28 mouse cellular contexts compared by ENCODE assay signal in genomic region chr6:22825086-22825768, GRCm38 (mm10). TPM values are rescaled to one million over a fixed set of nuclear protein-coding genes. Genes with fewer than 3 reads are reported as not detected.
DNase-seq lines count a peak whose midpoint lies in the region; ATAC-seq and TF ChIP-seq lines count a peak whose summit lies in the region.
"Had no signal": no experiment of that assay in that cellular context is flagged by ENCODE, and none has a peak within 500 bp of the region (broad histone marks: within the 10 kb centered on the region; RNA-seq: fewer than 3 reads in every experiment).

No protein-coding gene starts in this region.

- no peak overlapping the region for H3K9ac ChIP-seq in forebrain, embryonic 14.5 days (ENCODE audit: low read length)
- H3K9ac ChIP-seq in forebrain, postnatal 0 days = no peak overlapping the region
- H3K9ac ChIP-seq: embryonic facial prominence, embryonic 13.5 days; hindbrain, embryonic 12.5 days; hindbrain, embryonic 15.5 days had no signal

- no peak for TF ChIP-seq CTCF in forebrain, postnatal 0 days (IDR thresholded peaks at IDR 0.05; ENCODE audit: low read depth)

- 61% methylated on average over 1 of the region's 1 CpGs for WGBS in forebrain, embryonic 14.5 days
- 56% methylated on average over 1 of the region's 1 CpGs for WGBS in forebrain, postnatal 0 days

- no peaks in the 10 kb centered on the region for H3K9me3 ChIP-seq in forebrain, embryonic 14.5 days (replicated peaks; ENCODE audit: control insufficient read depth, low read length)
- no peaks in the 10 kb centered on the region for H3K9me3 ChIP-seq in forebrain, postnatal 0 days (ENCODE audit: low read length)
- H3K9me3 ChIP-seq: embryonic facial prominence, embryonic 10.5 days; embryonic facial prominence, embryonic 13.5 days; G1E; hindbrain, embryonic 12.5 days; hindbrain, embryonic 15.5 days had no signal

- H3K4me2 ChIP-seq in forebrain, embryonic 14.5 days (ENCODE audit: low read length) = no peak overlapping the region
- H3K4me2 ChIP-seq in forebrain, postnatal 0 days (ENCODE audit: low read depth) = no peak overlapping the region
- H3K4me2 ChIP-seq: embryonic facial prominence, embryonic 13.5 days; heart, embryonic 11.5 days; hindbrain, embryonic 12.5 days; hindbrain, embryonic 15.5 days had no signal

- no peaks in the 10 kb centered on the region for H3K27me3 ChIP-seq in forebrain, embryonic 14.5 days (replicated peaks; ENCODE audit: control insufficient read depth, insufficient read depth, low read length)
- no peaks in the 10 kb centered on the region for H3K27me3 ChIP-seq in forebrain, postnatal 0 days (ENCODE audit: insufficient read depth, low read length)
- H3K27me3 ChIP-seq: CH12.LX; embryonic facial prominence, embryonic 13.5 days; hindbrain, embryonic 12.5 days; hindbrain, embryonic 15.5 days had no signal

- H3K4me3 ChIP-seq in forebrain, embryonic 14.5 days (ENCODE audit: low read depth, low read length) = no peak overlapping the region
- no peak overlapping the region for H3K4me3 ChIP-seq in forebrain, postnatal 0 days (ENCODE audit: low read depth, low read length)
- H3K4me3 ChIP-seq: embryonic facial prominence, embryonic 10.5 days; embryonic facial prominence, embryonic 13.5 days; erythroblast, embryonic 14.5 days; gastrocnemius, adult 2 months; hindbrain, embryonic 12.5 days; hindbrain, embryonic 15.5 days had no signal

- ATAC-seq in forebrain, embryonic 14.5 days = peak; percentile 94
- peak; percentile 70 for ATAC-seq in forebrain, postnatal 0 days
- ATAC-seq: intestine, postnatal 0 days had no signal

- H3K36me3 ChIP-seq in forebrain, embryonic 14.5 days (ENCODE audit: control insufficient read depth, insufficient read depth, low read length) = no peaks in the 10 kb centered on the region
- H3K36me3 ChIP-seq in forebrain, postnatal 0 days (ENCODE audit: insufficient read depth) = no peaks in the 10 kb centered on the region
- H3K36me3 ChIP-seq: embryonic facial prominence, embryonic 10.5 days; embryonic facial prominence, embryonic 13.5 days; G1E; hindbrain, embryonic 12.5 days; hindbrain, embryonic 15.5 days had no signal

- H3K4me1 ChIP-seq in forebrain, embryonic 14.5 days (ENCODE audit: control insufficient read depth, insufficient read depth, low read length) = no peaks in the 10 kb centered on the region
- no peaks in the 10 kb centered on the region for H3K4me1 ChIP-seq in forebrain, postnatal 0 days (ENCODE audit: insufficient read depth)
- H3K4me1 ChIP-seq: embryonic facial prominence, embryonic 10.5 days; hindbrain, embryonic 12.5 days; hindbrain, embryonic 15.5 days had no signal

- no peak overlapping the region for H3K27ac ChIP-seq in forebrain, embryonic 14.5 days (ENCODE audit: low read depth, low read length)
- no peak overlapping the region for H3K27ac ChIP-seq in forebrain, postnatal 0 days (ENCODE audit: low read depth, low read length)
- H3K27ac ChIP-seq: embryonic facial prominence, embryonic 10.5 days; embryonic facial prominence, embryonic 13.5 days; gastrocnemius, adult 2 months; hindbrain, embryonic 12.5 days; hindbrain, embryonic 15.5 days had no signal

- peak; percentile 19 for DNase-seq in adrenal gland, postnatal 14 days
- no peak for DNase-seq in adrenal gland, postnatal 25 days
- DNase-seq in layer of hippocampus, adult 9-10 months (ENCODE audit: low spot score) = peak; percentile 9
- DNase-seq in layer of hippocampus, postnatal 10 days (ENCODE audit: low spot score in 2 of 2) = no peak
- peak; percentile 75 for DNase-seq in forebrain, embryonic 14.5 days (ENCODE audit: low spot score)
- peak; percentile 72 for DNase-seq in forebrain, postnatal 0 days
- no peak for DNase-seq in MN1 (ENCODE audit: low spot score)
- no peak for DNase-seq in left cerebral cortex, adult 11 months (ENCODE audit: low spot score)
- DNase-seq: B cell, adult 2 months; cerebellum, adult 11-12 months; cerebellum, adult 8-10 months; cerebellum, postnatal 10 days; cerebellum, postnatal 36 days; embryo, embryonic 11 days; gastrocnemius, adult 2 months; gastrocnemius, postnatal 14 days; heart, adult 11 months; kidney, adult 2 months had no signal

RNA-seq across cellular contexts. Expression of gene Ptprz1, which starts 50.1 kb away (rescaled TPM):
- total RNA-seq in adrenal gland, postnatal 14 days (2021) = 8.8 and 9.1 TPM in 2 replicates
- 8.6 and 8.9 TPM in 2 replicates for total RNA-seq in adrenal gland, postnatal 25 days (2021)
- total RNA-seq in layer of hippocampus, postnatal 10 days (2021) = 100 to 1,000 TPM; 337 to 351 TPM
- polyA plus RNA-seq in forebrain, embryonic 14.5 days (2014; fragmentation: Nextera tagmentation; extraction: Ambion mirVana) = 80.5 and 95.5 TPM in 2 replicates
- total RNA-seq in forebrain, postnatal 0 days (2014; rRNA removed) = 169 and 237 TPM in 2 replicates
- 78.2 and 115 TPM in 2 replicates for polyA plus RNA-seq in forebrain, postnatal 0 days (2015; fragmentation: Nextera tagmentation; extraction: Ambion mirVana)
- total RNA-seq: CH12.LX; hematopoietic stem cell, adult 5-6 weeks had no signal
- polyA plus RNA-seq: erythroblast, embryonic 14.5 days; G1E had no signal

Comparison
In these comparisons a context has a peak if more than half of its experiments do, and no peak if none do; other contexts are left out.
1. DNase-seq: peak in adrenal gland, postnatal 14 days (single experiment), layer of hippocampus, adult 9-10 months (single experiment), forebrain, embryonic 14.5 days (single experiment) and forebrain, postnatal 0 days (single experiment); none in adrenal gland, postnatal 25 days (single experiment), layer of hippocampus, postnatal 10 days (0 of 2), MN1 (single experiment) and left cerebral cortex, adult 11 months (single experiment).
2. RNA of gene Ptprz1, which starts 50.1 kb away (total RNA-seq): 337 to 351 TPM in layer of hippocampus, postnatal 10 days and 169 to 237 TPM in forebrain, postnatal 0 days; 8.8 to 9.1 TPM in adrenal gland, postnatal 14 days and 8.6 to 8.9 TPM in adrenal gland, postnatal 25 days; every median in the first group is over 10 times any median in the second.